Mouse (Mus musculus) kidney, embryonic 15.5 days (tissue): ENCODE data around the gene Zfp326. TPM values are rescaled to one million over a fixed set of nuclear protein-coding genes. Genes with fewer than 3 reads are reported as not detected.

Experiments used
- ATAC-seq: fragments of 200-750 bp; cut with Nextera tagmentation; replicated peaks from 2 replicates; pipeline ENCODE4 v1.8.0; 2017; ENCODE audit warnings: moderate TSS enrichment; ENCODE audit not compliant: low FRiP score
- H3K27ac ChIP-seq: fragments of 300-500 bp; sonication (generic); 2 replicates; pipeline ENCODE4 v1.5.1; 2015; ENCODE audit warnings: mild to moderate bottlenecking, inconsistent platforms
- H3K27me3 ChIP-seq: fragments of 300-500 bp; sonication (generic); 2 replicates; pipeline ENCODE4 v1.6.1; 2015; ENCODE audit warnings: inconsistent platforms
- H3K36me3 ChIP-seq: fragments of 300-500 bp; sonication (generic); 2 replicates; pipeline ENCODE4 v1.6.1; 2015; ENCODE audit warnings: inconsistent platforms
- H3K4me1 ChIP-seq: fragments of 300-500 bp; sonication (generic); 2 replicates; pipeline ENCODE4 v1.6.1; 2015; ENCODE audit warnings: inconsistent platforms
- H3K4me2 ChIP-seq: fragments of 300-500 bp; sonication (generic); 2 replicates; pipeline ENCODE4 v1.6.1; 2015; ENCODE audit warnings: moderate library complexity, mild to moderate bottlenecking, inconsistent platforms
- H3K4me3 ChIP-seq: fragments of 300-500 bp; sonication (generic); replicated peaks from 2 replicates; pipeline ENCODE4 v1.5.1; 2015; ENCODE audit warnings: mild to moderate bottlenecking, inconsistent platforms
- H3K9ac ChIP-seq: fragments of 300-500 bp; sonication (generic); 2 replicates; pipeline ENCODE4 v1.6.1; 2015; ENCODE audit warnings: mild to moderate bottlenecking, inconsistent platforms
- H3K9me3 ChIP-seq: fragments of 300-500 bp; sonication (generic); replicated peaks from 2 replicates; pipeline ENCODE4 v1.6.1; 2016; ENCODE audit warnings: inconsistent platforms
- WGBS: fragments of 180-500 bp; shearing (Covaris S2); methylation state at CpG from one replicate; pipeline ENCODE4 v1.1.7; 2015; ENCODE audit warnings: mixed read lengths; 5-methylcytosine and 5-hydroxymethylcytosine counted together
- polyA plus RNA-seq: library from polyadenylated mRNA; unstranded; fragments of >200 nt; fragmentation: Nextera tagmentation; extraction: Ambion mirVana; gene quantifications from 2 replicates; pipeline ENCODE4 v1.2.1, GENCODE M21; 2015

The Zfp326 gene
- polyA plus RNA-seq, 1 experiment from 2014 or later: 47.0 TPM

DNA sequence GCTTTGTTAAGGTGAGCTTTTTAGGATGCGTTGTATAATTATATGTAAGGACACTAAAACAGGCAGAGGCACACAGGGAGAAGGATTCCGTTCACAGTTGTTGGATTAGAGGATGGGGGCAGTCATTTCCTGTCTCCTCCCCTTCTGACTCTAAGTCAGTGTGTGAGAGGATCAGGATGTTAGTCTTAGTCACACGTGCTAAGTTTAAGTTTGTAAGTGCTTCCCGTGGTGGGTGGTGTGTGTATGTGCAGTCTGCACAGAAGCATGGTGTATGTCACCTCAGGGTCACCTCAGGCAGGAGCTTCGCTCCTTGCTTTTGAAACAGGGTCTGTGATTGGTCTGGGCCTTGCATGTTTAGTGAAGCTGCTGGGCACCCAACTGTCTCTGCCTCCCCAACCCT is 35.1 kb downstream of the Zfp326 start:
- Histone ChIP-seq H3K27ac (no peak overlapping the region), H3K27me3 (no peaks in the 10 kb centered on the region), H3K4me1 (no peaks in the 10 kb centered on the region), H3K36me3 (peaks cover 87% of the 10 kb centered on the region), H3K9me3 (no peaks in the 10 kb centered on the region), H3K4me2 (no peak overlapping the region), H3K4me3 (no peak overlapping the region), H3K9ac (no peak overlapping the region)
- WGBS: 62% methylated on average over 5 of the region's 5 CpGs
- ATAC-seq: no peak

DNA sequence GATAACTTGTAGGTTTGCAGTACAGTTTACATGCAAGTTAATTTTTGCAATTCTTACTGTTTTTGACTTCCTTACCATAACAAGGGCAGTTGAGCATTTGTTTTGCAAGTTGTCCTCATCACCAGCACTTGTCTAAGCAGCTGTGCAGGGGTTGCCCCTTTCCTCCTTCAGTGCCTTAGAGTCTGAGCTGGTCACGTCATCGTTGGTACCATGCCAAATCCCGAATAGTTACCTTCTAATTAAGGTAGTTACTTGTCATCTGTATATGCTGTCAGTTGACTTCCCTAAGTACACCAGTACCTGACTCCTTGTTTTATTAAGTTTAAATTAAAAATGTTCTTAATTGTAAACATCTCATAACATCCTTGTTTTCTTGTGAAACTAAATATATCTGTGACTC is 41.0 kb downstream of the Zfp326 start:
- no peak overlapping the region for H3K9ac ChIP-seq
- no peaks in the 10 kb centered on the region for H3K4me1 ChIP-seq
- WGBS: 93% methylated on average over 3 of the region's 3 CpGs
- ATAC-seq: no peak
- peaks cover 65% of the 10 kb centered on the region for H3K36me3 ChIP-seq
- no peaks in the 10 kb centered on the region for H3K27me3 ChIP-seq
- H3K4me3 ChIP-seq: no peak overlapping the region
- no peaks in the 10 kb centered on the region; the same call in 1 of the 2 replicates for H3K9me3 ChIP-seq
- H3K4me2 ChIP-seq: no peak overlapping the region
- H3K27ac ChIP-seq: no peak overlapping the region

DNA sequence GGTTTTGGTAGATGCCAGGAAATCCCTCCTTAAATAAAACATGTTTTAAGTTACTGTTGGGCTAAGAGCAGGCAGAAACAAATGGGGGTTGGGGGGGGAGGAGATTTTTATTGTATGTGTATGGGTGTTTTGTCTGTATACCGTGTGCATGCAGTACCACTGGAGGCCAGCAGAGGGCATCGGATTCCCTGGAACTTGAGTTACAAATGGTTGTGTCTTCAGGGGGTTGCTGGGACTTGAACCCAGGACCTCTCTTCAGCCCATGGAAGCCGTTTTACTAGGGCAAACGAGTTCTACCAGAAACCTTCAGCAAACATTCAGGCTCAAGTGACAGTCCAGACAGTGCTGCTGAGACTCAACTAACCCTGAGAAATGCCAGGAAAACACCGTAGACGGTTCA is 41.9 kb downstream of the Zfp326 start:
- no peak overlapping the region for H3K9ac ChIP-seq
- H3K4me3 ChIP-seq: no peak overlapping the region
- ATAC-seq: no peak
- H3K36me3 ChIP-seq: peaks cover 56% of the 10 kb centered on the region
- H3K4me1 ChIP-seq: no peaks in the 10 kb centered on the region
- 84% methylated on average over 6 of the region's 6 CpGs for WGBS
- H3K27ac ChIP-seq: no peak overlapping the region
- no peak overlapping the region for H3K4me2 ChIP-seq
- H3K27me3 ChIP-seq: no peaks in the 10 kb centered on the region
- no peaks in the 10 kb centered on the region; the same call in 1 of the 2 replicates for H3K9me3 ChIP-seq

DNA sequence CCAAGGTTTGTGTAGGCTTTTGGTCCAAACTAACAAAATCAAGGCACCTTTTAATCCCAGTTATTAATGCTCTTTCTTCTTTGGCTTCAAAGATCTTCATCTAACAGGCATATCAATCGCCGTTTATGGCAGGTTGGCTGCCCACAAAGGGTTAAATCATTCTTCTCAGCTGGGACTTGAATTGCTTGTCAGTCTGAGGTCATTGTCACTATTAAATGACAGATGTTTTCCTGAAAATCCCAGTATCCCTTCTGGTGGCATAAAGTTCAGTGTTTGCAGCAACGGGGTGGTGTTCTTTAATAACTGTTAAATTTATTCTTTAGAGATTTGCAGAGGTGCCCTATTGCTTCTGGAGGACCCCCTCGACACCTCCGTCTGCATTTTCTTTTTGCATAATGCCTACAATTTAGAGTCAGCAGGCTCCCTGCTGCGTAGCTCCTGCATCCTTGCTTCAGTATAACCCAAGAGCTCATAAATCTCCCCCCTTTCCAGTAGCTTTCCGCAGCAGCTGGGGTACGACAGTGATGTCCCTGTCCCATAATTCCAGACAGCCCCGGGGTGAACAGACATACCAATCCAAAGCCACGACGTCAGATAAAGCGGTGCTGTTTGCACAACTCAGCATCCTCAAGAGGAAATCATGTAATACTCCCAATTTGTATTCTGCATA is 46.6 kb downstream of the Zfp326 start:
- ATAC-seq: no peak
- Histone ChIP-seq H3K27ac (no peak overlapping the region), H3K9me3 (no peaks in the 10 kb centered on the region; the same call in 1 of the 2 replicates), H3K4me1 (no peaks in the 10 kb centered on the region), H3K36me3 (peaks cover 19% of the 10 kb centered on the region), H3K4me2 (no peak overlapping the region), H3K27me3 (no peaks in the 10 kb centered on the region), H3K4me3 (no peak overlapping the region), H3K9ac (no peak overlapping the region)
- 53% methylated on average over 12 of the region's 12 CpGs for WGBS

DNA sequence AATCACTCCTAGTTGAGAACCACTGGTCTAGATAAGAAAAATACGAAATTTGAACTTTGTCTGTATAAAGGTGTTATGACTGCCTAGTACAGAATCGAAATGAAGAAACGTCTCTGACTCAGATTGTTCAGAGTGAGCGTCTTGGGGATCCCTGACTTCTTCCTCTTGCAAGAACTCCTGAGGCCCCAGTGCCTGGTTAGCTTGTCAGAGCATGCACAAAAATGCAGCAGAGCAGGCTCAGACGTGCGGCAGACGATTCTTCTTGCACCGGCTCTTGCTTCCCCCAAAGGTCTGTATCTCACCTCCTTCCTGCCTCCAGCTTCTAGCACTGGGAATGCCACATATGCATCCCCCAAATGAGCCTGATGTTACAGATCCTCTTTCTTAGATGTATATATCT is 48.0 kb downstream of the Zfp326 start:
- WGBS: 89% methylated on average over 8 of the region's 8 CpGs
- H3K27me3 ChIP-seq: no peaks in the 10 kb centered on the region
- peaks cover 7% of the 10 kb centered on the region for H3K36me3 ChIP-seq
- ATAC-seq: no peak
- H3K4me3 ChIP-seq: no peak overlapping the region
- H3K4me1 ChIP-seq: no peaks in the 10 kb centered on the region
- no peak overlapping the region for H3K4me2 ChIP-seq
- no peaks in the 10 kb centered on the region for H3K9me3 ChIP-seq
- H3K27ac ChIP-seq: no peak overlapping the region
- no peak overlapping the region for H3K9ac ChIP-seq

DNA sequence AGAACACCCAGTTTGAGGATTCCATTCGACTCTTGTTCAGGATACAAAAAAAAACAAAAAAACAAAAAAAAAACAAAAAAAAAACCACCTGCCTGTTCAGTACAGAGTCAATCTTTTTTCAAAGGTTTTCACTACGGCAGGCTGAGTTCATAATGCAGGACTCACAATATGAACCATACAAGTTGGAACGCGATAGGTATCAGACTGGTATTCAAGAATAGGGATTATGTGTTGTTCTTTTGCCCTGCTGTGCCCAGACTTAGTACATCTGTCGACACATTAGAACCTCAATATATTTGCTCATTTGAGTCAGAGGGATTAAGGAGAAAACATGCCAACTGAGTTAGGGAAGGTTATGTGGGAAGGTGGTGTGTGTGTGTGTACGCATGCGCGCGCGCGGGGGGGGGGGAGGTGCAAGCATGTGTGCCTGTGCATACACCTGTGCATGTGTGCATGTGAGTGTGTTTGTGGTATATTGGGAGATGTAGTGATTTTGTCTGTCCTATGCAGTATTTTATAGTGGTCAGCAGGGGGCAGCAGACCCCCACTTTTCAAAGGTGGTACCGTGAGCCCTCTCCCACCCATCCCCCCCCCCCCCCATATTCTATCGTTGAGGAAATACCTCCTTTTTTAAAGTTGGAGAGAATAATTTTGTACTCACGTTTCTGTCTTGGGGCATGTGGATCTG is 49.3 kb downstream of the Zfp326 start:
- no peaks in the 10 kb centered on the region for H3K9me3 ChIP-seq
- ATAC-seq: no peak
- H3K4me2 ChIP-seq: no peak overlapping the region
- peaks cover 3% of the 10 kb centered on the region; the same call in 1 of the 2 replicates for H3K36me3 ChIP-seq
- H3K4me3 ChIP-seq: no peak overlapping the region
- no peaks in the 10 kb centered on the region for H3K27me3 ChIP-seq
- no peaks in the 10 kb centered on the region for H3K4me1 ChIP-seq
- H3K9ac ChIP-seq: no peak overlapping the region
- 71% methylated on average over 14 of the region's 14 CpGs for WGBS
- no peak overlapping the region for H3K27ac ChIP-seq

DNA sequence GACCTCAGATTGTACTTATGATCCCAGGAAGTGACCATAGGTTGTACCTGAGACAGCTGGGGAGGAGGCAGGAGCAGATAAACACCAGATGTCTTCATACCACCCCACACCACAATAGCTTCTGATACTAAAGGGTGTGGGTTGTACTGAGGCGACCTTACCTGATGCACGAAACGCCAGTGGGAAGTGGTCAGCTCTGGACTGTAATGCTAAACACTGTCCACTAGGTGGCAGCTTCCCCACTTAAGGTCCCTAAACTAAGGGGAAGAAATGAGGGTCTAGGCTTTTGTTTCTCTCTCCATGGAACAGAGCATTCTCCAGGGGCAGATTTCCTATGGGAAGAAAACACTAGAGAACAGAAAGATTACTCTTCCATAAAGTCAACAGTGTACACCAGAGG is 53.9 kb downstream of the Zfp326 start:
- H3K9ac ChIP-seq: no peak overlapping the region
- H3K27ac ChIP-seq: no peak overlapping the region
- no peak overlapping the region for H3K4me3 ChIP-seq
- no peak overlapping the region for H3K4me2 ChIP-seq
- H3K4me1 ChIP-seq: no peaks in the 10 kb centered on the region
- 0 out of 2 replicates have a peak, but pooled peaks cover 8% of the 10 kb centered on the region for H3K36me3 ChIP-seq
- ATAC-seq: no peak
- H3K27me3 ChIP-seq: no peaks in the 10 kb centered on the region
- 24% methylated on average over 3 of the region's 3 CpGs for WGBS
- H3K9me3 ChIP-seq: peaks cover 10% of the 10 kb centered on the region; the same call in 1 of the 2 replicates

DNA sequence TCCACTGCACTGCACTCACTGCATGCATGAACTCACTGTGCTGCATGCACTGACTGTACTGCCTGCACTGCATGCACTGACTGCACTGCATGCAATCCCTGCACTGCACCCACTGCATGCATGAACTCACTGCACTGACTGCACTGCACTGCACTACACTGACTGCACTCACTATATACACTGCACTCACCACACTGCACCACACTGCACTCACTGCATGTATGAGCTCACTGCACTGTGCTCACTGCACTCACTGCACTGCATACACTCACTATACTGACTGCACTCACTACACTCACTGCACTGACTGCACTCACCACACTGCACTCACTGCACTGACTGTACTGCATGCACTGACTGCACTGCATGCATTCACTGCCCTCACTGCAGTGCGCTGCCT is 56.0 kb downstream of the Zfp326 start:
- Histone ChIP-seq H3K4me1 (no peaks in the 10 kb centered on the region), H3K9ac (no peak overlapping the region), H3K4me2 (no peak overlapping the region), H3K4me3 (no peak overlapping the region), H3K36me3 (0 out of 2 replicates have a peak, but pooled peaks cover 8% of the 10 kb centered on the region), H3K27ac (no peak overlapping the region), H3K27me3 (no peaks in the 10 kb centered on the region), H3K9me3 (peaks cover 10% of the 10 kb centered on the region; the same call in 1 of the 2 replicates)
- ATAC-seq: no peak; the same call in 1 of the 2 replicates
- WGBS: 100% methylated on average over 1 of the region's 1 CpGs

DNA sequence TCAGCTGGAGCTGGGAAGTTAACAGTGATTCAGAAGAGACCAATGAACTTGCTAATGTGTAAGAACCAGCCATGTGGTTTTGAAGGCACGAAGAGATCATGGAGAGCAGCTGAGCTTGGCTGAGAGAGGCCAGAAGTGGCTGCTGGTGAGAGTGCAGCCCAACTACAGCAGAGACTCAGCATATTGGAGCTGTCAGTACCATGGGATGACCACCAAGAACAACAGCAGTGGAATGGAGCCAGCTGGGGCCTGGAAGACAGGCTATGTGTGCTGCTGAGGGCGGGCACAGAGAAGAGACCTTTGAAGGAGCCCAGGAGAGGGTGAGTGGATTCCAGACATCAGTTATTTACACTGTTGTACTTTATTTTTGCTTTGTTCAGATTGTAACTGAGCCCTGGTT is 65.6 kb downstream of the Zfp326 start:
- WGBS: 65% methylated on average over 2 of the region's 2 CpGs

More for the DNA sequence above, 65.6 kb downstream of the Zfp326 start:
- H3K9me3 ChIP-seq: no peaks in the 10 kb centered on the region
- no peak overlapping the region for H3K4me3 ChIP-seq
- ATAC-seq: no peak
- H3K27me3 ChIP-seq: no peaks in the 10 kb centered on the region
- H3K4me2 ChIP-seq: no peak overlapping the region
- no peaks in the 10 kb centered on the region for H3K4me1 ChIP-seq
- H3K36me3 ChIP-seq: no peaks in the 10 kb centered on the region
- no peak overlapping the region for H3K9ac ChIP-seq
- H3K27ac ChIP-seq: no peak overlapping the region

Other genes with a start within 250 kb of the Zfp326 start
- 30.0 and 32.2 TPM in 2 replicates for gene Lrrc8d, start 176.6 kb upstream of the Zfp326 start, polyA plus RNA-seq